Mouse (Mus musculus): ENCODE results near the gene Med24. TPM values are rescaled to one million over a fixed set of nuclear protein-coding genes. Genes with fewer than 3 reads are reported as not detected.

Gene Med24
- polyA plus RNA-seq (2017; shearing (Covaris generic)): 45.6 TPM

DNA sequence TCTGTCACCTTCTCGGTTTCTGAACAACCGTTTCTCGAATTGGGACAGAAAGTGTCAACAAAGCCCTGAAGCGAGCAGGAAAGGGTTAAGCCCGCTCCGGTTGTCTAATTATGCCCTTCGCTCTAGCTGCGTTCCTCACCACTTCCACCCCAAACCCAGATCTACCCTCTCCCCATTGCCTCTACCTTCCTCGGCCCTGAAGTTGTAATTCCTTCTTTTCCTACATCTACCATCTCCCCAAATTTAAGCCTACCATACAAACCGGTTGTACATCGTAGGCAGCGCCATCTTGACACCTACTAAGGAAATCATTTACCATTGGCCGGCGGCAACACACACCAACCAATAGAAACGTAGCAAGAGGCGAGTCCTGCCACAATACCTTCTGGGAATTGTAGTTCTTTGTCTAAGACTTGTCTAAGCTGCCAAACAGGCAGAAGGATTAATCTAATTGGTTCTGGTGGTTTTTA, at the start of gene Med24:
Gene Med24, minus strand, starts transcription at position 317 of the 470 bp plus-strand sequence.

GRCm38 (mm10) chr11:98774582-98775347, 45.5 kb upstream of the Med24 start, which contains the start of gene Nr1d1:
Gene Nr1d1, minus strand, starts transcription at chr11:98775333.

GRCm38 (mm10) chr11:98740393-98741050, 11.3 kb upstream of the Med24 start, which contains the start of gene Thra:
Gene Thra, plus strand, starts transcription at chr11:98740638.

DNA sequence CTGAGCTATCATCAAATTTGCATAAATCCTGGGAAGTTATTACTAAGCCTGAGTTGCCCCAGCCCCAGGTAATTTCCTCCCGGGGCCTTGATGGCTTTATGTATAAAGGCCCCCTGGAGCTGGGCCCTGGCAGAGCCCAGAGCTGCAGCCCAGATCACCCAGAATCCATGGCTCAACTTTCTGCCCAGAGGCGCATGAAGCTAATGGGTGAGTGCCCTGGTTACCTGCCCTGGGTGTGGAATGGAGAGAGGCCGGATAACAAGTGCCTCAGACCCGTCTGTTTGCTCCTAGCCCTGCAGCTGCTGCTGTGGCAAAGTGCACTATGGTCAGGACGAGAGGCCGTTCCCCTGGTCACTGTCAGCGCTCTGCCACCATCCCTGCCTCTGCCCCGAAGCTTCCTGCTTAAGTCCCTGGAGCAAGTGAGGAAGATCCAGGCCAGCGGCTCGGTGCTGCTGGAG, 28.0 kb downstream of the Med24 start, which contains the start of gene Csf3:
Gene Csf3, plus strand, starts transcription at position 51 of the 458 bp plus-strand sequence.

DNA sequence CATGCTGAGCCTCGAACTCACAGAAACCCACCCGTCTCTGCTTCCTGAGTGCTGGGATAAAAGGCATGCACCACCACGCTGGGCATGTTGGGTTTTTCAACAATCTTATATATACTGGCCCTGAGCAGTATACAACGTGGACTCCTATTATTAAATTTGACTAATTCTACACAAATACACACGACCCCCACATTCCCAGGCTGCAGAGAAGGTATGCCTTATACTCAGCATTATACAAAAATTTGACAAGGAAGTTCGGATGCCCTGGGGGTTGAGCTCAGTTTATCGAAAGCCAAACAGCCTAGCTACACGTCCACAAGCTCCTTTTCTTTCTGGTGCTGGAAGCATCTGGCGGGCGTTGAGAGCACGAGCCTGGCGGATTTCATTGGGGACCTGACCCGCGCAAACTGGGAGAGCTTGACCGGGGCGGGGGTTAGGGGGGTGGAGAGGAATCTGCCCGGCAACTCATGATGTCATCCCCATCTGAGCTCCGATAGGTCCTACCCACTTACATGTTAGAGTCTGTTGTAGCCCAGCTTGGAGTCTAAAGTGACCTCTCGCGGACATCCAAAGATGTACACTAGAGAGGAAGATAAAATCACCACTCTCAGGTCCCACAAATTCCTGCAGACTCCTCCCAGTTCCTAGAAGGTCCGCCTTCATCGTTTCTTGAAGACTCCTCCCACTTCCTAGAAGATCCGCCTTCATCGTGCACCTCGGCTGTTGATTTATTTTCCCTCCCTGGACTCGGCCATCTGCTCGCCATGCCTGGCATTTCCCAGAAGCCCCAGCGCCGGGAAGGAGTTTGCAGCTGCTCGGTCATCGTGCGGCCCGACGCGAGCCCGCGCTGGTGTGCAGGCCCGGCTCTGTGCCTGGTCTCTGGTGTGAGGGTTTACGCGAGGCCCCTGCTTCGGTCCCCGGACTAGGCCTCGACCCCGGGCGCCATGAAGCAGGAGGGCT, 47.2 kb downstream of the Med24 start, which contains the start of gene Psmd3:
Gene Psmd3, plus strand, starts transcription at position 769 of the 960 bp plus-strand sequence.

GRCm38 (mm10) chr11:98664091-98664490, 65.1 kb downstream of the Med24 start, which contains the start of gene Gsdma:
Gene Gsdma, plus strand, starts transcription at chr11:98664351.

Other genes with a start within 250 kb of the Med24 start
- gene Ikzf3, start 183.4 kb downstream of the Med24 start, polyA plus RNA-seq (2017; shearing (Covaris generic)): 48.5 TPM
- 1.5 TPM for gene Zpbp2, start 178.3 kb downstream of the Med24 start, polyA plus RNA-seq (2017; shearing (Covaris generic))
- 44.0 TPM for gene Ormdl3, start 142.1 kb downstream of the Med24 start, polyA plus RNA-seq (2017; shearing (Covaris generic))
- gene Lrrc3c, start 131.1 kb downstream of the Med24 start, polyA plus RNA-seq (2017; shearing (Covaris generic)): not detected
- 1.8 TPM for gene Gm12355, start 103.8 kb downstream of the Med24 start, polyA plus RNA-seq (2017; shearing (Covaris generic))
- gene Gsdma3, start 103.1 kb downstream of the Med24 start, polyA plus RNA-seq (2017; shearing (Covaris generic)): not detected
- not detected for gene Gsdma2, start 82.7 kb downstream of the Med24 start, polyA plus RNA-seq (2017; shearing (Covaris generic))
- gene Gsdma, start 65.1 kb downstream of the Med24 start, polyA plus RNA-seq (2017; shearing (Covaris generic)): not detected
- 125 TPM for gene Psmd3, start 46.9 kb downstream of the Med24 start, polyA plus RNA-seq (2017; shearing (Covaris generic))
- not detected for gene Csf3, start 28.2 kb downstream of the Med24 start, polyA plus RNA-seq (2017; shearing (Covaris generic))
- 8.2 TPM for gene Thra, start 11.2 kb upstream of the Med24 start, polyA plus RNA-seq (2017; shearing (Covaris generic))
- gene Nr1d1, start 45.9 kb upstream of the Med24 start, polyA plus RNA-seq (2017; shearing (Covaris generic)): 3.0 TPM
- gene Msl1, start 66.1 kb upstream of the Med24 start, polyA plus RNA-seq (2017; shearing (Covaris generic)): 26.7 TPM
- 124 TPM for gene Casc3, start 75.5 kb upstream of the Med24 start, polyA plus RNA-seq (2017; shearing (Covaris generic))
- not detected for gene Rapgefl1, start 107.3 kb upstream of the Med24 start, polyA plus RNA-seq (2017; shearing (Covaris generic))
- gene Wipf2, start 134.2 kb upstream of the Med24 start, polyA plus RNA-seq (2017; shearing (Covaris generic)): 4.3 TPM
- gene Cdc6, start 178.4 kb upstream of the Med24 start, polyA plus RNA-seq (2017; shearing (Covaris generic)): 0.52 TPM
- 35.0 TPM for gene Rara, start 198.4 kb upstream of the Med24 start, polyA plus RNA-seq (2017; shearing (Covaris generic))

Measured in naive thymus-derived CD4-positive, alpha-beta T cell, adult 5 months (primary cell).